Mouse (Mus musculus) lung, embryonic 16.5 days (tissue): ENCODE results near the gene Tnk2. TPM values are rescaled to one million over a fixed set of nuclear protein-coding genes. Genes with fewer than 3 reads are reported as not detected.
"Not testable (repeated sequence)": the region's sequence is repeated elsewhere in the genome, so short reads cannot be mapped to it uniquely, and the experiment has no call there.

Source experiments
- ATAC-seq: fragments of 200-750 bp; cut with Nextera tagmentation; 2 replicates; pipeline ENCODE4 v1.8.0; 2017; ENCODE audit warnings: low read depth, mild to moderate bottlenecking, moderate library complexity
- H3K27ac ChIP-seq: fragments of 300-500 bp; sonication (generic); 2 replicates; pipeline ENCODE4 v1.5.1; 2014; ENCODE audit warnings: mild to moderate bottlenecking, control low read depth, low read length
- H3K27me3 ChIP-seq: fragments of 300-500 bp; sonication (generic); 2 replicates; pipeline ENCODE4 v1.6.1; 2014; ENCODE audit warnings: low read depth, low read length, mixed read lengths; ENCODE audit not compliant: control insufficient read depth, insufficient read depth
- H3K36me3 ChIP-seq: fragments of 300-500 bp; sonication (generic); 2 replicates; pipeline ENCODE4 v1.6.1; 2014; ENCODE audit warnings: low read length; ENCODE audit not compliant: control insufficient read depth, insufficient read depth
- H3K4me1 ChIP-seq: fragments of 300-500 bp; sonication (generic); replicated peaks from 2 replicates; pipeline ENCODE4 v1.6.1; 2014; ENCODE audit warnings: low read length, mixed read lengths; ENCODE audit not compliant: control insufficient read depth, insufficient read depth
- H3K4me2 ChIP-seq: fragments of 300-500 bp; sonication (generic); 2 replicates; pipeline ENCODE4 v1.6.1; 2014; ENCODE audit warnings: low read depth, low read length, control low read depth
- H3K4me3 ChIP-seq: fragments of 300-500 bp; sonication (generic); 2 replicates; pipeline ENCODE4 v1.5.1; 2014; ENCODE audit warnings: mild to moderate bottlenecking, low read length, control low read depth
- H3K9ac ChIP-seq: fragments of 300-500 bp; sonication (generic); 2 replicates; pipeline ENCODE4 v1.6.1; 2014; ENCODE audit warnings: low read length, control low read depth
- H3K9me3 ChIP-seq: fragments of 300-500 bp; sonication (generic); 2 replicates; pipeline ENCODE4 v1.6.1; 2016; ENCODE audit warnings: low read length; ENCODE audit not compliant: control insufficient read depth
- WGBS: fragments of 180-500 bp; shearing (Covaris S2); extraction: QIAGEN DNeasy Blood & Tissue Kit; methylation state at CpG from one replicate; pipeline ENCODE4 v1.1.7; 2014; 5-methylcytosine and 5-hydroxymethylcytosine counted together
- polyA plus RNA-seq: library from polyadenylated mRNA; unstranded; fragments of >200 nt; fragmentation: Nextera tagmentation; extraction: Ambion mirVana; gene quantifications from 2 replicates; pipeline ENCODE4 v1.2.1, GENCODE M21; 2015

Tnk2 gene
- polyA plus RNA-seq, 1 experiment from 2014 or later: 15.4 TPM

DNA sequence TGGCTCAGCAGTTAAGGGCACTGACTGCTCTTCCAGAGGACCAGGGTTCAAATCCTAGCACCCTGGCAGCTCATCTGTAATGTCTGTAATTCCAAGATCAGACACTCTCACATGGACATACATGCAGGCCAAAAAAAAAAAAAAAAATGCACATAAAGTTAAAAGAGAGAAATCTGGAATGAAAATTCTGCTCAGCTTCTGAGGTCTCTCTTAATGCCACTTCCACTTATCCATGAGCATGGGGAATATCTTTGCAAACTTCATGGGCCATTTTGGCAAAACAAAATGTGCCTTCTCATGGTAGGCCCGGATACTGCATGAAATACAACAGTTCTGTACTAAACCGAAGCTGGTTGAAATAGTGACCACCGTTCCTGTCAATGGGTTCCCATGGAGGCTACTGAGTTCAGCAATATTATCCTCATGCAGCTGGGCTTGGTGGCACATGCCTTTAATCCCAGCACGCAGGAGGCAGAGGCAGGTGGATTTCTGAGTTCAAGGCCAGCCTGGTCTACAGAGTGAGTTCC is 10.1 kb upstream of the Tnk2 start:
- Histone ChIP-seq H3K9me3 (no peaks in the 10 kb centered on the region), H3K27me3 (no peaks in the 10 kb centered on the region), H3K9ac (no peak overlapping the region), H3K4me1 (peaks cover 2% of the 10 kb centered on the region; the same call in 1 of the 2 replicates), H3K27ac (no peak overlapping the region), H3K4me3 (no peak overlapping the region), H3K36me3 (peaks cover 18% of the 10 kb centered on the region), H3K4me2 (no peak overlapping the region)
- WGBS: 80% methylated on average over 4 of the region's 4 CpGs
- no peak for ATAC-seq

- 74% methylated on average over 5 of the region's 5 CpGs for WGBS
- no peak overlapping the region for H3K27ac ChIP-seq
- H3K4me3 ChIP-seq: no peak overlapping the region
- H3K36me3 ChIP-seq: peaks cover 15% of the 10 kb centered on the region
- no peaks in the 10 kb centered on the region for H3K27me3 ChIP-seq
- no peak overlapping the region for H3K4me2 ChIP-seq
- ATAC-seq: no peak
- peaks cover 5% of the 10 kb centered on the region; the same call in 1 of the 2 replicates for H3K4me1 ChIP-seq
- no peaks in the 10 kb centered on the region for H3K9me3 ChIP-seq
- no peak overlapping the region for H3K9ac ChIP-seq
Observed at GRCm38 (mm10) chr16:32634183-32634582, 9.5 kb upstream of the Tnk2 start.

- H3K36me3 ChIP-seq: peaks cover 8% of the 10 kb centered on the region; the same call in 1 of the 2 replicates
- peak; percentile 61; the same call in 1 of the 2 replicates for ATAC-seq
- no peak overlapping the region for H3K4me3 ChIP-seq
- no peak overlapping the region for H3K4me2 ChIP-seq
- H3K27me3 ChIP-seq: no peaks in the 10 kb centered on the region
- no peaks in the 10 kb centered on the region for H3K9me3 ChIP-seq
- H3K9ac ChIP-seq: no peak overlapping the region
- peaks cover 7% of the 10 kb centered on the region for H3K4me1 ChIP-seq
- 48% methylated on average over 3 of the region's 3 CpGs for WGBS
- H3K27ac ChIP-seq: no peak overlapping the region
Observed at GRCm38 (mm10) chr16:32635314-32635713, 8.4 kb upstream of the Tnk2 start.

- Histone ChIP-seq H3K27ac (no peak overlapping the region), H3K27me3 (no peaks in the 10 kb centered on the region), H3K4me1 (peaks cover 7% of the 10 kb centered on the region), H3K9me3 (no peaks in the 10 kb centered on the region), H3K4me3 (no peak overlapping the region), H3K36me3 (peaks cover 4% of the 10 kb centered on the region; the same call in 1 of the 2 replicates), H3K9ac (no peak overlapping the region), H3K4me2 (no peak overlapping the region)
- no peak for ATAC-seq
- WGBS: 91% methylated on average over 3 of the region's 3 CpGs
Observed at GRCm38 (mm10) chr16:32636331-32636730, 7.3 kb upstream of the Tnk2 start.

DNA sequence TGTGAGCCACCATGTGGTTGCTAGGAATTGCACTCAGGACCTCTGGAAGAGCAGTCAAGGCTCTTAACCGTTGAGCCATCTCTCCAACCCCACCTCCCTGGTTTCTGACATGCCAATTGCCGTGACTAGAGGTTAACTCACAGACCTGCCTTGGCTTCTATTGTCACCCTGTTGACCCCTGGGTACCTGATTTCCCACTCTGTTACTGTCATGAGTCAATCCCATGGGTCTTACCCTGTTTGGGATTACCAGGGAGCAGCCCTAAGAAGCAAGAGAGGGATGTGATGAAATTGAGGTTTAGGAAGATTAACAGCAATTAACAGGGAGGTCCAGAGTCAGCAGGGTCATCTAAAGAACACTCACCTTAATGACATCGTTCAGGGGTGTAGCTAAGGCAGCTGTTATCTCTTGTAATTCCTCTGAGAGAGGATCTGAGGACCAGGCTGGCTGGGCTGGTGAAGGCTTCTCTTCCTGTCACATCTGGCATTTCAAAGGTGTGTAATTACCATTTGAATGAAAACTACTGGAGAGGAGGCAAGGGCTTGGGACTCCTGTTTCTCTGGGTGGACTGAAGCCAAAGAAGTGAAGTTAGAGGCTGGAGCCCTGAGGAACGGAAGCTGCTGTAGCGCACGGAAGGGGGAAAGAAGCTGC is 6.7 kb upstream of the Tnk2 start:
- WGBS: 35% methylated on average over 6 of the region's 6 CpGs
- ATAC-seq: no peak

DNA sequence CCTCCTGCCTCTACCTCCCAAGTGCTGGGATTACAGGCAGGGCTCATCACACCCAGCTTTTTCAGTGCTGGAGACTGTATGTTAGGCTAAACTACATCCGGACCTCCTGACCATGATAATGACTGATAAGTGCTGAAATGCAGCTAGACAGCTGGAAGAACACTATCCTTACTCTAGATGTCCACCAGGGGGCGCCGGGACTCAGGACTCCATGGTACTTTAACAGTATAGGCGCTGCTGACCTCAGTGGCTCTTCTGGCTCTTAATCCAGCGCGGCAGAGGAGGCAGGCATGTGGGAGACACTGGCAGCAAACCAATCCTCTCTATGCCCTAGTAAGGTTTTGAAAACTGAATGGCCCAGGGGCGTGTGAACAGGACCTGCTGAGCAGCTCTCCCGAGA is 5.2 kb upstream of the Tnk2 start:
- Histone ChIP-seq H3K4me3 (no peak overlapping the region), H3K4me1 (peaks cover 9% of the 10 kb centered on the region), H3K27me3 (no peaks in the 10 kb centered on the region), H3K4me2 (no peak overlapping the region), H3K9me3 (no peaks in the 10 kb centered on the region), H3K9ac (no peak overlapping the region), H3K27ac (no peak overlapping the region), H3K36me3 (no peaks in the 10 kb centered on the region)
- WGBS: 9% methylated on average over 8 of the region's 8 CpGs
- ATAC-seq: peak; percentile 69

More for the DNA sequence above, 6.7 kb upstream of the Tnk2 start:
- H3K4me1 ChIP-seq: peaks cover 9% of the 10 kb centered on the region
- H3K4me2 ChIP-seq: no peak overlapping the region
- no peak overlapping the region for H3K27ac ChIP-seq
- H3K27me3 ChIP-seq: no peaks in the 10 kb centered on the region
- H3K4me3 ChIP-seq: no peak overlapping the region
- no peak overlapping the region for H3K9ac ChIP-seq
- peaks cover 2% of the 10 kb centered on the region; the same call in 1 of the 2 replicates for H3K36me3 ChIP-seq
- no peaks in the 10 kb centered on the region for H3K9me3 ChIP-seq

- WGBS: 31% methylated on average over 5 of the region's 5 CpGs
- peak overlapping the region; percentile 8; the same call in 1 of the 2 replicates for H3K27ac ChIP-seq
- ATAC-seq: no peak
- no peaks in the 10 kb centered on the region for H3K9me3 ChIP-seq
- no peak overlapping the region for H3K9ac ChIP-seq
- H3K27me3 ChIP-seq: no peaks in the 10 kb centered on the region
- no peak overlapping the region for H3K4me2 ChIP-seq
- H3K36me3 ChIP-seq: no peaks in the 10 kb centered on the region
- peaks cover 16% of the 10 kb centered on the region for H3K4me1 ChIP-seq
- H3K4me3 ChIP-seq: no peak overlapping the region
Observed at GRCm38 (mm10) chr16:32640096-32640495, 3.6 kb upstream of the Tnk2 start.

- H3K36me3 ChIP-seq, H3K9me3 ChIP-seq, H3K4me2 ChIP-seq, H3K4me3 ChIP-seq, ATAC-seq, H3K27me3 ChIP-seq, H3K27ac ChIP-seq, H3K9ac ChIP-seq: not testable (repeated sequence)
- peaks cover 20% of the 10 kb centered on the region for H3K4me1 ChIP-seq
- 64% methylated on average over 2 of the region's 2 CpGs for WGBS
Observed at GRCm38 (mm10) chr16:32640683-32641082, 3.0 kb upstream of the Tnk2 start.

DNA sequence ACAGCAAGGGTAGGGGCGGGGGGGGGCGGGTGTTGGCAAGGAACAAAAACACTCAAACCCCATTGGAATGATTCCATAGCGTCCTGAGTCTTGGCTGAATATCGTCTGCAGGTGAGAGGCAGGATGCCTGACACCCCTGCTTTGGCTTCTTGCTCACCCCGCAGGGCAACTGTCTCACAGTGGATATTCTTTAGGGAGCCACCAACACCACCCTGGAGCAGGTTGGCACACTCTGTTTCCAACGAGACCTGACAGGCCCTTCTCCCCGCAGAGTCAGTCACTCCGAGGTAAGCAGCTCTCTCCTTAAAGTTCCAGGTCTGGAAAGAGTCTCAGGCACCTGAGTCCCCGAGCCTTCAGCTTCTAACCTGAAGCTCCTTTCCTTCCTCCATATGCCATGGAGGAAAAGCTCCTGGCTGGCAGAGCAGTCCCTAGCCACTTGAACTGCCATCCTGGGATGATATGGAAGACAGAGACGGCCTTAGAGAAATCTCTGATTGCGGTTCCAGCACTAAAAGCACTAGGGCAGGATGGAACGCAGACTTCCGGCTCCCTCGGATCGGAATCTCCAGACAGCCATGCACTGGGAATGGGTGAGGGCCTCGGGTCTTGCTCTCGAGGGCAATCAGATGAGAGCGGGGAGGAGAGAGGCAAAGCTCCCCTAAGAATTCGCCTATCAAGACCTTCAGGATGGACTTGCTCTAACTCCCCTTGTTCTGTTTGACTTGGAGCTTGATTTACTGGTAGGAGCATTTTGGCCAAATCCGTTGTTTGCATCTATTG is 2.0 kb upstream of the Tnk2 start:
- Histone ChIP-seq H3K27me3 (no peaks in the 10 kb centered on the region), H3K27ac (no peak overlapping the region), H3K9me3 (no peaks in the 10 kb centered on the region), H3K4me3 (no peak overlapping the region), H3K36me3 (no peaks in the 10 kb centered on the region), H3K4me1 (peaks cover 28% of the 10 kb centered on the region), H3K9ac (no peak overlapping the region; the same call in 1 of the 2 replicates), H3K4me2 (no peak overlapping the region)
- 50% methylated on average over 19 of the region's 20 CpGs for WGBS
- no peak for ATAC-seq
